Mouse (Mus musculus) heart, postnatal 0 days (tissue): ENCODE results near the gene Npm3.

Experiments used
- CTCF ChIP-seq: IDR thresholded peaks from 2 replicates; pipeline ENCODE4 v1.5.1; 2016; ENCODE audit warnings: antibody characterized with exemption, control low read depth, low read depth
- EP300 ChIP-seq: IDR thresholded peaks from 2 replicates; pipeline ENCODE4 v1.6.1; 2016; ENCODE audit warnings: antibody characterized with exemption, low read depth

GRCm38 (mm10) chr19:45748206-45748605 lies 1.2 kb downstream of the Npm3 start:
- TF ChIP-seq EP300 (no peak), CTCF (no peak)
